In the genomic region with DNA sequence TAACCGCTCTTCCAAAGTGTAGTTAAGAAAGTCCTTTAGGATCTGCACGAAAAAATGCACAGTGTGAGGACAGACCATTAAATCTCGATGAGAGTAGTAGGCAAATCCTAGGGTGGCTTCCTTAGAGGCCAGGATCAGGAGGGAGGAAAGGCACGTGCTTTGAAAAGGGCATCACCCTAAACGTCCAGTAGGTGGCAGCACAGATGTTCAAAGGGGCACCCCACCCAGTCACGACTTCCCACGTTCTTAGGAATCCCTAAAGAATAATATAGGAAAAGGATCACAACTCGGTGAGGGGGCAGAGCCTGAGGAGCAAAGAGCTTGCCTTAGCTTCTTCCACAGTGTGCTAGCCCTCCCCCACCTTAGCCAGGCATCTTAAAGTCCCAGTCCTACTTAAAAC, we compare ENCODE assay signal across 8 mouse cellular contexts. TPM values are rescaled to one million over a fixed set of nuclear protein-coding genes. Genes with fewer than 3 reads are reported as not detected.
A peak's percentile ranks its signal among the peaks of the same experiment; 100 is the strongest.
DNase-seq lines count a peak whose midpoint lies in the region; ATAC-seq lines count a peak whose summit lies in the region.

No protein-coding gene starts in this region.

- peaks cover 6% of the 10 kb centered on the region for H3K4me1 ChIP-seq in hindbrain, embryonic 12.5 days

- no peaks in the 10 kb centered on the region for H3K9me3 ChIP-seq in hindbrain, embryonic 12.5 days (replicated peaks)

- WGBS in hindbrain, embryonic 12.5 days = 11% methylated on average over 8 of the region's 8 CpGs

- H3K4me2 ChIP-seq in hindbrain, embryonic 12.5 days (replicated peaks) = peak overlapping the region; percentile 31

- no peaks in the 10 kb centered on the region for H3K36me3 ChIP-seq in hindbrain, embryonic 12.5 days

- no peak overlapping the region for H3K9ac ChIP-seq in hindbrain, embryonic 12.5 days

- H3K27me3 ChIP-seq in hindbrain, embryonic 12.5 days = peaks cover 37% of the 10 kb centered on the region

- no peak overlapping the region for H3K4me3 ChIP-seq in hindbrain, embryonic 12.5 days

- DNase-seq in R1 (ENCODE audit: low read depth, low spot score) = peak; percentile 95
- DNase-seq in cerebellum, adult 9-11 months = peak; percentile 83
- DNase-seq in frontal cortex, adult 2 months (ENCODE audit: extremely low spot score in 1 of 2, low spot score in 1 of 2) = peak; percentile 61 to 88
- DNase-seq in layer of hippocampus, postnatal 14 days (ENCODE audit: low spot score in 2 of 2) = peak; percentile 61 to 72
- DNase-seq in lung, postnatal 14 days = peak; percentile 79
- DNase-seq in retina, embryonic 14.5 days (ENCODE audit: low spot score) = peak; percentile 90
- peak; percentile 46 to 57 for DNase-seq in urinary bladder, postnatal 36 days (ENCODE audit: low spot score in 2 of 2)

- no peak overlapping the region for H3K27ac ChIP-seq in hindbrain, embryonic 12.5 days

- peak; percentile 4; the same call in 1 of the 2 replicates for ATAC-seq in hindbrain, embryonic 12.5 days (ENCODE audit: low FRiP score)

RNA-seq across cellular contexts. Expression of a gene that starts 32.7 kb away (rescaled TPM):
- 0.06 TPM in 1 of 2 replicates, not detected in the other for polyA plus RNA-seq in frontal cortex, adult 2 months (2012; rRNA removed)
- polyA plus RNA-seq in hindbrain, embryonic 12.5 days (2016; fragmentation: Nextera tagmentation; extraction: Ambion mirVana) = 0.14 and 0.27 TPM in 2 replicates
- not detected for total RNA-seq in layer of hippocampus, postnatal 14 days (2021)
